Mouse (Mus musculus): ENCODE data around the gene Acta2.

- TF ChIP-seq TCF12 (IDR thresholded peaks at IDR 0.05; ENCODE audit: insufficient read depth, poor library complexity, severe bottlenecking) (no peak), POLR2A (IDR thresholded peaks at IDR 0.05; ENCODE audit: insufficient read length, low read depth) (no peak), E2F4 (IDR thresholded peaks at IDR 0.05; ENCODE audit: insufficient read depth) (no peak), USF1 (IDR thresholded peaks at IDR 0.05; ENCODE audit: low read depth) (no peak), REST (IDR thresholded peaks at IDR 0.05; ENCODE audit: insufficient read depth, insufficient read length) (no peak)
Measured at GRCm38 (mm10) chr19:34262273-34262974, 7.0 kb upstream of the Acta2 start.

All from myocyte (in vitro differentiated cells).